9 mouse cellular contexts compared by ENCODE assay signal in the genomic region with DNA sequence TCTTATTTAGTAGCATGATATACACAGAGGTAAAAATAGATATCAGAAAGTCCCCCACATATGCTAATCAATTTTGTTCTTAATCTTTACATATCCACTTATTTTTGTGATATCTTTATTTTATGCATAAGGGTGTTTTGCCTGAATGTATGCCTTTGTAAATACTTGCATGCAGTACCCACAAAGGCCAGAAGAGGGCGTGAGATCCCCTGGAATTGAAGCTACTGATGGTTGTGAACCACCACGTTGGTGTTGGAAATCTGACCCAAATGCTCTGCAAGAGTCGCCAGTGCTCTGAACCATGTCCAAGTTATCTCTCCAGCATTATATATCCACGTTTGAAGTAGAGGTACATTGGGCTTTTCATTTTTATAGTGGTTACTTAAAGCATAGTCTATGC. TPM values are rescaled to one million over a fixed set of nuclear protein-coding genes. Genes with fewer than 3 reads are reported as not detected.
DNase-seq lines count a peak whose midpoint lies in the region; ATAC-seq and TF ChIP-seq lines count a peak whose summit lies in the region.
"Had no signal": no experiment of that assay in that cellular context is flagged by ENCODE, and none has a peak within 500 bp of the region (broad histone marks: within the 10 kb centered on the region; RNA-seq: fewer than 3 reads in every experiment).

No protein-coding gene starts in this region.

- no peak overlapping the region for H3K4me2 ChIP-seq in lung, postnatal 0 days (replicated peaks; ENCODE audit: low read depth, low read length)

- intact Hi-C loops in gastrocnemius, postnatal 14 days (cut with DNase I; ENCODE audit: low total_unique reads) = no loop called here

- TF ChIP-seq EP300 in lung, postnatal 0 days (IDR thresholded peaks at IDR 0.05) = no peak

- WGBS in thymus, adult 2 months = 30% methylated on average over 4 of the region's 4 CpGs
- WGBS in lung, postnatal 0 days = 18% methylated on average over 4 of the region's 4 CpGs

- no peak for TF ChIP-seq POLR2A in thymus, adult 2 months (IDR thresholded peaks at IDR 0.05; ENCODE audit: control insufficient read depth, extremely low read depth, insufficient read depth, low read length, poor library complexity)

- no peaks in the 10 kb centered on the region for H3K27me3 ChIP-seq in thymus, adult 2 months (ENCODE audit: control insufficient read depth, insufficient read depth, low read length)
- H3K27me3 ChIP-seq in lung, postnatal 0 days (replicated peaks; ENCODE audit: insufficient read depth, low read length) = no peaks in the 10 kb centered on the region

- no peak for ATAC-seq in lung, postnatal 0 days

- H3K36me3 ChIP-seq in thymus, adult 2 months (ENCODE audit: control insufficient read depth, insufficient read depth, low read length) = no peaks in the 10 kb centered on the region
- H3K36me3 ChIP-seq in lung, postnatal 0 days (ENCODE audit: insufficient read depth, low read length) = no peaks in the 10 kb centered on the region

- H3K9ac ChIP-seq in lung, postnatal 0 days (replicated peaks; ENCODE audit: low read depth) = no peak overlapping the region

- H3K9me3 ChIP-seq in lung, postnatal 0 days (ENCODE audit: low read length) = no peaks in the 10 kb centered on the region

- peak; percentile 32 for DNase-seq in embryo, embryonic 10.5 days (ENCODE audit: low spot score)
- DNase-seq in embryo, embryonic 10 days (ENCODE audit: low spot score) = no peak
- peak; percentile 29 for DNase-seq in thymus, adult 2 months
- DNase-seq in thymus, adult 18-20 months = no peak
- DNase-seq in lung, postnatal 0 days (ENCODE audit: low spot score) = peak; percentile 24
- no peak for DNase-seq in frontal cortex, postnatal 10 days (ENCODE audit: low spot score in 2 of 2)
- no peak for DNase-seq in layer of hippocampus, postnatal 36 days
- no peak for DNase-seq in gastrocnemius, postnatal 14 days
- DNase-seq: right cerebral cortex, postnatal 14 days had no signal

- H3K27ac ChIP-seq in thymus, adult 2 months (ENCODE audit: control insufficient read depth, insufficient read depth, low read length) = no peak overlapping the region
- no peak overlapping the region for H3K27ac ChIP-seq in lung, postnatal 0 days (ENCODE audit: low read length)

- no peaks in the 10 kb centered on the region for H3K4me1 ChIP-seq in thymus, adult 2 months (replicated peaks; ENCODE audit: control insufficient read depth, insufficient read depth, low read length)
- H3K4me1 ChIP-seq in lung, postnatal 0 days (ENCODE audit: insufficient read depth, low read depth, low read length) = no peaks in the 10 kb centered on the region

- H3K4me3 ChIP-seq in thymus, adult 2 months (ENCODE audit: control insufficient read depth, insufficient read depth, low read length) = no peak overlapping the region
- no peak overlapping the region for H3K4me3 ChIP-seq in lung, postnatal 0 days (ENCODE audit: low read depth, low read length)

- TF ChIP-seq CTCF in thymus, adult 2 months (IDR thresholded peaks at IDR 0.05; ENCODE audit: borderline replicate concordance, control insufficient read depth, extremely low read depth, insufficient read depth, low read length, poor library complexity) = no peak
- peak; percentile 68 for TF ChIP-seq CTCF in lung, postnatal 0 days (IDR thresholded peaks at IDR 0.05)

RNA-seq across cellular contexts. Expression of a gene that starts 28.7 kb away (rescaled TPM):
- 17.9 and 19.2 TPM in 2 replicates for polyA plus RNA-seq in thymus, adult 2 months (2012; rRNA removed)
- 27.6 and 40.2 TPM in 2 replicates for polyA plus RNA-seq in lung, postnatal 0 days (2015; fragmentation: Nextera tagmentation; extraction: Ambion mirVana)
- 100 to 1,000 TPM; 119 to 127 TPM for total RNA-seq in layer of hippocampus, postnatal 36 days (2021)
- 10 to 100 TPM; 37.7 to 39.0 TPM for total RNA-seq in gastrocnemius, postnatal 14 days (2021)

Comparison
In these comparisons a context has a peak if more than half of its experiments do, and no peak if none do; other contexts are left out.
1. DNase-seq: peak in embryo, embryonic 10.5 days (single experiment), thymus, adult 2 months (single experiment) and lung, postnatal 0 days (single experiment); none in embryo, embryonic 10 days (single experiment), thymus, adult 18-20 months (0 of 2), frontal cortex, postnatal 10 days (0 of 2), layer of hippocampus, postnatal 36 days (0 of 2) and gastrocnemius, postnatal 14 days (single experiment).